Mouse (Mus musculus) CH12.LX (cell line): Measurements from ENCODE around the gene Sh3rf1.

Experiments
- BHLHE40 ChIP-seq: IDR thresholded peaks from 2 replicates; pipeline ENCODE4 v1.6.1; 2011; ENCODE audit warnings: mild to moderate bottlenecking, low read depth, low read length, improper control_type of control experiment
- CTCF ChIP-seq, 2 experiments: IDR thresholded peaks in 1 of 2; conservative IDR thresholded peaks in 1 of 2; 2 replicates each; pipeline ENCODE4 v1.5.1; 2011 to 2012; ENCODE audit warnings: low read depth in 2 of 2, low read length in 2 of 2, improper control_type of control experiment in 1 of 2, inconsistent platforms in 1 of 2, mild to moderate bottlenecking in 1 of 2, moderate library complexity in 1 of 2
- ETS1 ChIP-seq: conservative IDR thresholded peaks from 2 replicates; pipeline ENCODE4 v1.6.1; 2012; ENCODE audit warnings: low read depth, mild to moderate bottlenecking, inconsistent platforms, low read length, improper control_type of control experiment, moderate library complexity
- MAFK ChIP-seq: IDR thresholded peaks from 2 replicates; pipeline ENCODE4 v1.6.1; 2011; ENCODE audit warnings: low read length, improper control_type of control experiment; ENCODE audit not compliant: insufficient replicate concordance
- MYC ChIP-seq: IDR thresholded peaks from 2 replicates; pipeline ENCODE4 v1.6.1; 2011; ENCODE audit warnings: low read depth, mild to moderate bottlenecking, improper control_type of control experiment, low read length
- POLR2A ChIP-seq: IDR thresholded peaks from 2 replicates; pipeline ENCODE4 v1.6.1; 2011; ENCODE audit warnings: low read depth, mild to moderate bottlenecking, improper control_type of control experiment, low read length
- SMC3 ChIP-seq: IDR thresholded peaks from 2 replicates; pipeline ENCODE4 v1.6.1; 2011; ENCODE audit warnings: low read depth, low read length, improper control_type of control experiment
- TCF12 ChIP-seq: IDR thresholded peaks from 2 replicates; pipeline ENCODE4 v1.6.1; 2014; ENCODE audit warnings: low read depth, mild to moderate bottlenecking, inconsistent platforms, low read length, improper control_type of control experiment
- ZKSCAN1 ChIP-seq: IDR thresholded peaks from 2 replicates; pipeline ENCODE4 v1.6.1; 2012; ENCODE audit warnings: low read depth, inconsistent platforms, low read length, improper control_type of control experiment, borderline replicate concordance

- TF ChIP-seq ZKSCAN1 (no peak), CTCF (conservative IDR thresholded peaks at IDR 0.05 in 1 of 2, IDR thresholded peaks at IDR 0.05 in 1 of 2; ENCODE audit: low read depth in 2 of 2, low read length in 2 of 2) (no peak), POLR2A (no peak), TCF12 (no peak), MAFK (no peak), BHLHE40 (no peak), MYC (no peak), SMC3 (no peak), ETS1 (no peak)
These were observed 93.3 kb downstream of the Sh3rf1 start for GRCm38 (mm10) chr8:61316813-61317534.
